In genomic region chr19:60872272-60872671, GRCm38 (mm10) we compare ENCODE assay signal across 19 mouse cellular contexts. TPM values are rescaled to one million over a fixed set of nuclear protein-coding genes. Genes with fewer than 3 reads are reported as not detected.
DNase-seq lines count a peak whose midpoint lies in the region; ATAC-seq and TF ChIP-seq lines count a peak whose summit lies in the region.
"Had no signal": no experiment of that assay in that cellular context is flagged by ENCODE, and none has a peak within 500 bp of the region (broad histone marks: within the 10 kb centered on the region; RNA-seq: fewer than 3 reads in every experiment).

No protein-coding gene starts in this region.

- peaks cover 36% of the 10 kb centered on the region for H3K79me2 ChIP-seq in CH12.LX (replicated peaks; ENCODE audit: control insufficient read depth, extremely low read depth, insufficient read depth, poor library complexity, severe bottlenecking)

- H3K27ac ChIP-seq in CH12.LX (ENCODE audit: insufficient read depth, low read depth) = peak overlapping the region; percentile 68
- peak overlapping the region; percentile 93 for H3K27ac ChIP-seq in liver, embryonic 15.5 days (replicated peaks)
- no peak overlapping the region for H3K27ac ChIP-seq in midbrain, embryonic 16.5 days (ENCODE audit: low read length)
- no peak overlapping the region for H3K27ac ChIP-seq in midbrain, embryonic 13.5 days
- H3K27ac ChIP-seq: hindbrain, embryonic 13.5 days; midbrain, embryonic 10.5 days had no signal

- H3K9me3 ChIP-seq in CH12.LX (replicated peaks; ENCODE audit: low read length) = no peaks in the 10 kb centered on the region
- no peaks in the 10 kb centered on the region for H3K9me3 ChIP-seq in liver, embryonic 15.5 days (replicated peaks)
- no peaks in the 10 kb centered on the region for H3K9me3 ChIP-seq in midbrain, embryonic 16.5 days (replicated peaks; ENCODE audit: control insufficient read depth, low read length, poor library complexity, severe bottlenecking)
- H3K9me3 ChIP-seq in midbrain, embryonic 13.5 days = no peaks in the 10 kb centered on the region
- H3K9me3 ChIP-seq: hindbrain, embryonic 13.5 days; lung, embryonic 15.5 days; midbrain, embryonic 10.5 days had no signal

- intact Hi-C loops in heart, postnatal 25 days (cut with DNase I) = no loop called here

- H3K9ac ChIP-seq in CH12.LX (ENCODE audit: insufficient read depth, low read depth) = peak overlapping the region; percentile 55; the same call in 1 of the 2 replicates
- H3K9ac ChIP-seq in liver, embryonic 15.5 days = peak overlapping the region; percentile 91
- H3K9ac ChIP-seq in midbrain, embryonic 16.5 days (ENCODE audit: low read depth, low read length) = no peak overlapping the region
- H3K9ac ChIP-seq in midbrain, embryonic 13.5 days (replicated peaks) = no peak overlapping the region
- H3K9ac ChIP-seq: hindbrain, embryonic 13.5 days; lung, embryonic 15.5 days had no signal

- TF ChIP-seq POLR2A in CH12.LX (IDR thresholded peaks at IDR 0.05; ENCODE audit: low read depth, low read length) = no peak

- 10% methylated on average over 1 of the region's 1 CpGs for WGBS in liver, embryonic 15.5 days (ENCODE audit: insufficient replicate concordance)
- WGBS in midbrain, embryonic 16.5 days = 25% methylated on average over 1 of the region's 1 CpGs
- WGBS in midbrain, embryonic 13.5 days = 17% methylated on average over 1 of the region's 1 CpGs

- DNase-seq in heart, adult 11 months = peak; percentile 62
- no peak for DNase-seq in heart, postnatal 25 days (ENCODE audit: low spot score)
- DNase-seq in CH12.LX (ENCODE audit: extremely low read depth) = no peak
- no peak for DNase-seq in thymus, postnatal 10 days (ENCODE audit: low spot score in 2 of 2)
- DNase-seq: cerebellum, adult 9-10 months; gastrocnemius, postnatal 10 days; kidney, postnatal 25 days; layer of hippocampus, postnatal 36 days; right cerebral cortex, adult 18-20 months; spleen, adult 18-20 months; thymus, postnatal 36 days had no signal

- in situ Hi-C loops in CH12.LX (cut with MboI; ENCODE audit: low pct_ligation_motif_present, low pct_unique_long_range_greater_than_20kb, low sequenced_read_pairs) = no loop called here

- dilution Hi-C loops in CH12.LX (cut with MboI; ENCODE audit: extremely low pct_ligation_motif_present, extremely low pct_unique_long_range_greater_than_20kb, low sequenced_read_pairs) = no loop called here

- 0 out of 2 replicates have a peak, but pooled peaks have one; percentile 8 for TF ChIP-seq EP300 in CH12.LX (IDR thresholded peaks at IDR 0.05; ENCODE audit: low read length)

- H3K4me2 ChIP-seq in CH12.LX (ENCODE audit: insufficient read depth, low read depth, poor library complexity, severe bottlenecking) = peak overlapping the region; percentile 78
- peak overlapping the region; percentile 74 for H3K4me2 ChIP-seq in liver, embryonic 15.5 days
- H3K4me2 ChIP-seq in midbrain, embryonic 16.5 days (ENCODE audit: low read length) = no peak overlapping the region
- H3K4me2 ChIP-seq in midbrain, embryonic 13.5 days (replicated peaks) = no peak overlapping the region
- H3K4me2 ChIP-seq: hindbrain, embryonic 13.5 days; lung, embryonic 15.5 days had no signal

- H3K4me1 ChIP-seq in CH12.LX (ENCODE audit: control insufficient read depth in 1 of 2, insufficient read depth in 2 of 2) = peaks cover 5 to 33% of the 10 kb centered on the region in 2 experiments; a peak in 3 of 4 replicates
- H3K4me1 ChIP-seq in liver, embryonic 15.5 days (replicated peaks) = peaks cover 44% of the 10 kb centered on the region
- H3K4me1 ChIP-seq in midbrain, embryonic 16.5 days (ENCODE audit: control insufficient read depth, insufficient read depth, low read length) = peaks cover 4% of the 10 kb centered on the region; the same call in 1 of the 2 replicates
- peaks cover 12% of the 10 kb centered on the region for H3K4me1 ChIP-seq in midbrain, embryonic 13.5 days (replicated peaks)

- H3K36me3 ChIP-seq in CH12.LX (replicated peaks in 1 of 2; ENCODE audit: control insufficient read depth in 1 of 2, insufficient read depth in 1 of 2, low read length in 1 of 2) = peaks cover 25 to 42% of the 10 kb centered on the region in 2 experiments
- H3K36me3 ChIP-seq in liver, embryonic 15.5 days (replicated peaks) = peaks cover 39% of the 10 kb centered on the region
- peaks cover 3% of the 10 kb centered on the region; the same call in 1 of the 2 replicates for H3K36me3 ChIP-seq in midbrain, embryonic 16.5 days (ENCODE audit: control insufficient read depth, insufficient read depth, low read length)
- H3K36me3 ChIP-seq in midbrain, embryonic 13.5 days = peaks cover 17% of the 10 kb centered on the region

- no peak for TF ChIP-seq CTCF in CH12.LX (conservative IDR thresholded peaks at IDR 0.05 in 1 of 2, IDR thresholded peaks at IDR 0.05 in 1 of 2; ENCODE audit: low read depth in 2 of 2, low read length in 2 of 2)

- no peak for TF ChIP-seq RAD21 in CH12.LX (IDR thresholded peaks at IDR 0.05; ENCODE audit: low read depth, low read length)

- peak overlapping the region in 1 of 3 experiments; percentile 4 for H3K4me3 ChIP-seq in CH12.LX (replicated peaks in 1 of 3; ENCODE audit: low read depth in 2 of 3, low read length in 2 of 3, poor library complexity in 1 of 3)
- peak overlapping the region; percentile 89 for H3K4me3 ChIP-seq in liver, embryonic 15.5 days (replicated peaks)
- no peak overlapping the region for H3K4me3 ChIP-seq in midbrain, embryonic 16.5 days (ENCODE audit: low read depth, low read length)
- no peak overlapping the region for H3K4me3 ChIP-seq in midbrain, embryonic 13.5 days (replicated peaks)
- H3K4me3 ChIP-seq: hindbrain, embryonic 13.5 days; lung, embryonic 15.5 days had no signal

- H3K27me3 ChIP-seq in CH12.LX (replicated peaks) = no peaks in the 10 kb centered on the region
- H3K27me3 ChIP-seq in liver, embryonic 15.5 days = no peaks in the 10 kb centered on the region
- no peaks in the 10 kb centered on the region for H3K27me3 ChIP-seq in midbrain, embryonic 16.5 days (ENCODE audit: control insufficient read depth, insufficient read depth, low read depth, low read length)
- no peaks in the 10 kb centered on the region for H3K27me3 ChIP-seq in midbrain, embryonic 13.5 days
- H3K27me3 ChIP-seq: hindbrain, embryonic 13.5 days; lung, embryonic 15.5 days had no signal

- peak; percentile 3; the same call in 1 of the 2 replicates for ATAC-seq in common myeloid progenitor, adult 5-6 weeks (replicated peaks; ENCODE audit: low read depth, poor library complexity, severe bottlenecking)
- peak; percentile 72 for ATAC-seq in liver, embryonic 15.5 days (ENCODE audit: insufficient read depth)
- ATAC-seq in midbrain, embryonic 16.5 days = no peak
- ATAC-seq in midbrain, embryonic 13.5 days = no peak
- ATAC-seq: intestine, postnatal 0 days had no signal

TF ChIP-seq in CH12.LX, 34 proteins besides CTCF, POLR2A, EP300 and RAD21 (continues in another document):
- TF ChIP-seq ZC3H11A (IDR thresholded peaks at IDR 0.05; ENCODE audit: low read depth, low read length) (no peak), BHLHE40 (IDR thresholded peaks at IDR 0.05; ENCODE audit: low read depth, low read length) (no peak), GABPA (IDR thresholded peaks at IDR 0.05; ENCODE audit: insufficient replicate concordance, low read depth, low read length) (no peak), MEF2A (IDR thresholded peaks at IDR 0.05; ENCODE audit: borderline replicate concordance, low read depth, low read length) (no peak), CHD1 (IDR thresholded peaks at IDR 0.05; ENCODE audit: low read depth, low read length) (no peak), ZNF384 (IDR thresholded peaks at IDR 0.05; ENCODE audit: low read depth, low read length) (no peak), CHD2 (IDR thresholded peaks at IDR 0.05; ENCODE audit: low read length) (no peak), KAT2A (IDR thresholded peaks at IDR 0.05; ENCODE audit: insufficient replicate concordance, low read length) (no peak), POLR2AphosphoS2 (IDR thresholded peaks at IDR 0.05; ENCODE audit: low read depth, low read length) (no peak), USF1 (IDR thresholded peaks at IDR 0.05; ENCODE audit: low read depth, low read length) (no peak), ZKSCAN1 (IDR thresholded peaks at IDR 0.05; ENCODE audit: borderline replicate concordance, low read depth, low read length) (no peak), E2F4 (IDR thresholded peaks at IDR 0.05; ENCODE audit: insufficient replicate concordance, low read depth, low read length) (no peak), UBTF (IDR thresholded peaks at IDR 0.05; ENCODE audit: low read depth, low read length) (no peak), MAX (IDR thresholded peaks at IDR 0.05; ENCODE audit: low read length) (no peak), IRF4 (IDR thresholded peaks at IDR 0.05; ENCODE audit: low read depth, low read length) (no peak)

RNA-seq across cellular contexts. Expression of gene Prdx3, which starts 2.1 kb away (rescaled TPM):
- total RNA-seq in heart, postnatal 25 days (2021) = 100 to 1,000 TPM; 362 to 371 TPM
- 180 and 210 TPM in 2 replicates for total RNA-seq in CH12.LX (2012; rRNA removed)
- total RNA-seq in CH12.LX (2014; rRNA removed) = 414 and 427 TPM in 2 replicates
- 230 and 246 TPM in 2 replicates for polyA plus RNA-seq in CH12.LX (2012; ENCODE audit: insufficient read length, low read depth)
- total RNA-seq in common myeloid progenitor, adult 5-6 weeks (2017) = 109 and 117 TPM in 2 replicates
- 341 TPM in 2 replicates for polyA plus RNA-seq in liver, embryonic 15.5 days (2015; fragmentation: Nextera tagmentation; extraction: Ambion mirVana)
- polyA plus RNA-seq in midbrain, embryonic 16.5 days (2015; fragmentation: Nextera tagmentation; extraction: Ambion mirVana) = 94.1 and 106 TPM in 2 replicates
- polyA plus RNA-seq in midbrain, embryonic 13.5 days (2015; fragmentation: Nextera tagmentation; extraction: Ambion mirVana) = 88.2 and 95.2 TPM in 2 replicates

RNA-seq across cellular contexts. Expression of gene Sfxn4, which starts 11.0 kb away (rescaled TPM):
- 1 to 10 TPM; 6.5 to 7.7 TPM for total RNA-seq in heart, postnatal 25 days (2021)
- 1.9 and 2.2 TPM in 2 replicates for total RNA-seq in CH12.LX (2012; rRNA removed)
- 3.5 and 3.9 TPM in 2 replicates for total RNA-seq in CH12.LX (2014; rRNA removed)
- polyA plus RNA-seq in CH12.LX (2012; ENCODE audit: insufficient read length, low read depth) = 3.1 and 3.8 TPM in 2 replicates
- total RNA-seq in common myeloid progenitor, adult 5-6 weeks (2017) = 3.5 and 4.4 TPM in 2 replicates
- 0.62 and 1.1 TPM in 2 replicates for polyA plus RNA-seq in liver, embryonic 15.5 days (2015; fragmentation: Nextera tagmentation; extraction: Ambion mirVana)
- 9.4 and 11.7 TPM in 2 replicates for polyA plus RNA-seq in midbrain, embryonic 16.5 days (2015; fragmentation: Nextera tagmentation; extraction: Ambion mirVana)
- polyA plus RNA-seq in midbrain, embryonic 13.5 days (2015; fragmentation: Nextera tagmentation; extraction: Ambion mirVana) = 12.6 and 14.4 TPM in 2 replicates

RNA-seq across cellular contexts. Expression of gene Grk5, which starts 17.3 kb away (rescaled TPM):
- total RNA-seq in heart, postnatal 25 days (2021) = 10 to 100 TPM; 20.6 to 25.6 TPM
- total RNA-seq in CH12.LX (2012; rRNA removed) = 5.7 and 7.7 TPM in 2 replicates
- 7.4 and 7.6 TPM in 2 replicates for total RNA-seq in CH12.LX (2014; rRNA removed)
- 11.5 and 12.7 TPM in 2 replicates for polyA plus RNA-seq in CH12.LX (2012; ENCODE audit: insufficient read length, low read depth)
- 2.1 and 3.3 TPM in 2 replicates for total RNA-seq in common myeloid progenitor, adult 5-6 weeks (2017)
- 0.41 and 0.47 TPM in 2 replicates for polyA plus RNA-seq in liver, embryonic 15.5 days (2015; fragmentation: Nextera tagmentation; extraction: Ambion mirVana)
- 2.3 and 2.5 TPM in 2 replicates for polyA plus RNA-seq in midbrain, embryonic 16.5 days (2015; fragmentation: Nextera tagmentation; extraction: Ambion mirVana)
- 2.7 and 3.1 TPM in 2 replicates for polyA plus RNA-seq in midbrain, embryonic 13.5 days (2015; fragmentation: Nextera tagmentation; extraction: Ambion mirVana)

Comparison
In these comparisons a context has a peak if more than half of its experiments do, and no peak if none do; other contexts are left out.
1. H3K27ac ChIP-seq: peak in CH12.LX (single experiment) and liver, embryonic 15.5 days (single experiment); none in midbrain, embryonic 16.5 days (single experiment) and midbrain, embryonic 13.5 days (single experiment).
2. H3K4me2 ChIP-seq: peak in CH12.LX (single experiment) and liver, embryonic 15.5 days (single experiment); none in midbrain, embryonic 16.5 days (single experiment) and midbrain, embryonic 13.5 days (single experiment).
3. H3K9ac ChIP-seq: peak in CH12.LX (single experiment) and liver, embryonic 15.5 days (single experiment); none in midbrain, embryonic 16.5 days (single experiment) and midbrain, embryonic 13.5 days (single experiment).
4. ATAC-seq: peak in common myeloid progenitor, adult 5-6 weeks (single experiment) and liver, embryonic 15.5 days (single experiment); none in midbrain, embryonic 16.5 days (single experiment) and midbrain, embryonic 13.5 days (single experiment).